Mouse (Mus musculus) T-helper 1 cell (primary cell): ENCODE measurements around the gene Palld.

ENCODE experiments used
- in situ Hi-C: fragments of 300-600 bp; cut with MboI, MseI; formaldehyde crosslinking; loops from one replicate; pipeline ENCODE4 v1.15.1; 2025; ENCODE audit warnings: high pct_unique_total_duplicates

Palld gene

DNA sequence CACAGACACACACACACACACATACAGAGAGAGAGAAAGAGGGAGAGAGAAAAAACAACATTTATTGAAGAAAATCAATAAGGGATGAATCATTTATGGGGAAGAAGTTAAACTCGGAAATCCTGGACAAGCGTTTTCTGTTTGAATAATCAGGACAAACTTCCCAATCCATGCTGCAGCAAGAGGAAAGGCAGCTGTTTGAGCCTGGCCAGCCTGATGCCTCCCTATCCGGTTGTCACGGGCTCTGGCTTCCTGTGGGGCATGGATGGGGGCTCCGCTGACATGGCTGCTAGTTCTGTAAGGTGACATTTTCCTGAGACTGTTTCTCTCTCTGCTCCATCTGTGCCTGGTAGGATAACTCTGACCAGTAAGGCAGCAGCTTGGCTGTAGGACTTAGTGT is 343.0 kb downstream of the Palld start:
- in situ Hi-C loops: no loop called here

DNA sequence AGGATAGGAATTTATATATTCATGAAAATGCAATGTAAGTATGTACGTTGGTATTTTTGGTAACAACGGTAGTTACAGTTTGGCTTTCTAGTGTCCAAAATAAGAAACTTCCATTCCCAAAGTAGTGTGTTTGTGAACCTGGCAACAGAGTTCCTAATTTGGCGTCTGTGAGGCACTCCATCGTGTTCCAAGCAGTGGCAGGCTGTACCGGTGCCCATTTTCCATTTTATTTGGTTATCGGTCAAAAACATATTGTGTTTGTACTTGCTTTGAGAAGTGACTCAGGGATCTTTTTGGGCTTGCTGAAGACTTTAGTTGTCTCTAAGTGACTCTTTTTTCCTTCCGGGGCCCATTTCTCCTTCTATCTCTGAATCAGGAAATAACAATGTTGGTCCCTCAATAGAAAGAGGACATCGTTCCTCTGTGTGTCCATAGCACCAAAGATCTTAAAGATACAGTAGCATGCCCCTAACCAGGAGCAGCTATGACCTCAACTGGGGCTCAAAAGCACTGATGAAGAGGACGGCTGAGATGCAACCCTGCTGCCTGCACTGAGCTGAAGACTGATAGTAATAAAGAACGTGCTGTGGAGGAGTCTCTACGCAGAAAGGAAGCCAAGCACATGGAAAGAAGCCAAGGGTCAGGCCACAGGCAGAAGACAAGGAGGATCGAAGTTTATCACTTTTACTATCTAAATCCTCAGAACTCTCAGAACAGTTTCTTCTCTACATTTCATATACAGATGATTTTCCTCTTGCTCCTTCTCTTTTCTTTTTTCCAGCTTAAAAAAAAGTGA is 344.2 kb downstream of the Palld start:
- in situ Hi-C loops: no loop called here

DNA sequence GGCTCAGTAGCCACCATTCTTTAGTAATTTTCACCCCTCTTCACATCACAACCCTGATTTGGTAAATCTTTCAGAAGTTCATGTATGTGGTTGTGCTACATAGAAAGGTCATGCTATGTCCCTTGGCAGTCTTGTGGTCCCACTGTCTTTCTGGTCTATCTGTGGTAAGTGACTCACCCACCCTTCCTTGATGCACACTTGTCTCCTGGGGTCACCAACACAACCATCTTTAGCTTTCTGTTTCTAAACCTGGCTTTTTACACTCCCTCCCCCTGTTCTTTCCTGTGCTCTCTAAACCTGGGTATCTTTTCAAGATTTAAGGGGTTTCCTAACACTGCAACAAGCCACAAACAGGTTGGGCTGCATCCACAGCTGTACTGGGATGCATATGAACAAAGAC is 345.5 kb downstream of the Palld start:
- in situ Hi-C loops: no loop called here

DNA sequence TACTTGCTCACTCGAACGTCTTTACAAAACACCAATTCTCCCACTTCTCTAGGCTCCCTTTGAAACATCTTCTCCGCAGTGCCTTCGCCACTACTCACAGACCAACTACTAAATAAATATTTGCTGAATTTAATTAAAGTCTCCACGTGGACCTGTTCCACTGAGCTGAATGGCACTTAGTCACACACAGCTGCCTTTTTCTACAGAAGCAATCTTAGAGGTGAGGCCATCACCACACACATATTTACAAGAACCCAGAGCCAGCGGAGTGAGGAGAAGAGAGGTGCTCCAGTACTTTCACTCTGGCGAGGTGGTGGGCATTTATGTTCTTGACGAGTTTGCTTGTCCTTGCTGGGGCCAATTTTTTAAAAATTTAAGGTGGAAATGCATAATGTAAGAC is 346.3 kb downstream of the Palld start:
- in situ Hi-C loops: no loop called here

DNA sequence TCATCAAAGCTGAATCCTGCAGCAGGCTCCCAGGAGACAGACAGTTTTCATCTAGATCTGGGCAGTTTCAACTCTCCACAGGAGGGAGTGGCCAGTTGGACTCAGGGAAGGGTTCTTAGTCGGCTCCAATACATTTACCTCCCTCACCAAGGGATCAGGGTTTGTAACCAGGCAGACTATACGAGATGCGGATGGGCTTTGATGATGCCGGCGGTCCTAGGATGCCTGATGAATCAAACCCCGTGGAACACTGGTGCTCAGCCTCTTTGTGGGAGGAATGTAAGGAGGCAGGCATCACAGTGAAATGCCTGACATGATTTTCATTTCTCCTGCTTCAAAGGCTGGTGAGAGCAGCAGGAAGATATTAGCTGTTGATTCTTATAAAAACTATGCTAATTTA is 347.1 kb downstream of the Palld start:
- in situ Hi-C loops: no loop called here

DNA sequence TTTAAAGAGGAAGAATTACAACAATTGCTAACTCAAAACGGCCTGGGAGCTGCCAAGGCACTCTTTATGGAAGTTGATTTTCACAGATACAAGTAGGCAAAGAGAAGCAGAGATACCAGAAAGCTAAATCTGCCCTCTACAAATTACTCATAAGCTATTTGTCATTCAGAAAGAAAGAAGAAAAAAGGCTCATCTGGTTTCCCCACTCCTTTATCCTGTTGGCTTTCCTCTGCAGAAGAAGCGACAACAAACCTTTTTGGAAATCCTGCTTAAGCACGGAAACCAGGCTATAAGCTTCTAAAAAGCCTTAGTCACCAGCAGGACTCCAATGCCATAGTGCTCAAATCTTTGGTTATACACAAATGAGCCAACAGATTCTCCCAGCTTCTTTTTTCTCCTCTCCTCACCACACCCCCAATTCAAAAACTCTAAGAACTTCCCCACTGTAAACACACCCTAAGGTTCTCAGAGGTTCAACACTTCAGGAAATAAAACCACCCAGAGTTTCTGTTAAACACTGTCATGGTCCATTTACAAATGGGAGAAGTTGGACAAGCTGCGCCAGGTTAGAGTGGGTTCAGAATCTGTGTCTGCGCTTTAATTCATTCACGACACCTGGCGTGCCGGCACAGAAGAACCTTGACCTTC is 349.6 kb downstream of the Palld start:
- in situ Hi-C loops: no loop called here

DNA sequence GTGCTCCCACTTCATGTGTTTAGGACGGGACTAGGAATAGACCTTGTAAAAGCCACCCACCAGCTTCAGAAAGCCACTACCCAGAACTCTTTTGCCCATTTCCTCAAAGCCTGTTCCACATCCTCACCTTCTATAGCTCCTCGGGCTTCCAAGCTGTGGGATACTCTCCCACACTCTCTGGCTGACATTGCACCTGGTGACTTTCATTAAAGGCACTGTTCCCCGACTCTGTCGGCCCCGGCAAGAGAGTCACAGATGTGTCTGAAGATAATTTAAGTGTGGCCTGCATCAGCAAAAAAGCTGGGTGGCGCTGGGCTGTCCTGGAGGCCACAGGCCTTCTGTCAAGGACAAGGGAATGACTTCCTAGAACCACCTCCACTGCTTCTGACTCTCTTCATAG is 350.3 kb downstream of the Palld start:
- in situ Hi-C loops: no loop called here

DNA sequence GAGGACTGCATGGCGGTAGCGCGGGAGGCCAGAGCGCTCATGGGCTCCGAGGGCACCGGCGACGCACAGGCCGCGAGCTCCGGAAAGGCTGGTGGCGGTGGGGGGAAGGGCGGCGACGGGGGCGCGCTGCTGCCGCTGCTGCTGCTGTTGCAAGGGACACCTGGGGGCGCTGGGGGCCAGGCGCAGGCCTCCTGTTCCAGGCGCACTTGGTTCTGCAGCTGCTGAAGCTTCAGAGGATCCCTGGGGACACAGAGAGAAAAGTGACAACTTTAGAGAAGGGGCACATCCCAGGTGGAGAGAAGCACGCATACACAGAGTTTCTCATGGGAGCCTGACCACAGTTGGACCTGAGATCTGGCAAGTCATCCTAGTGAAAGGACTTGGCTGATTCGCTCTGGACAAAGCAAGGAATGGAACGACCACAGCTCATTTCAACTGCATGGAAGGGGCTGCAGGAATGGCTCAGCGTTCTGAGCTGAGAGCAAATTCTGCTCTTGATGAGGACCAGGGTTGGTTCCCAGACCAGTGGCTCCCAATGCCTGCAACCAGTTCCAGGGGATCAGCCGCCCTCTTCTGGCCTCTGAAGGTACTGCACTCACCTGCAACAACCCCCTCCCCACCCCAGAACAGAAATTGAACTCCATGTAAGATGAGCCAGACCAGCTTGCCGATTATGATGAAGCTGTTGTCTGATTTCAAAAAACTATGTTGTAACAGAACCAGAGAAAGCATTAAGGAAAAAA is 352.3 kb downstream of the Palld start:
- in situ Hi-C loops: no loop called here

DNA sequence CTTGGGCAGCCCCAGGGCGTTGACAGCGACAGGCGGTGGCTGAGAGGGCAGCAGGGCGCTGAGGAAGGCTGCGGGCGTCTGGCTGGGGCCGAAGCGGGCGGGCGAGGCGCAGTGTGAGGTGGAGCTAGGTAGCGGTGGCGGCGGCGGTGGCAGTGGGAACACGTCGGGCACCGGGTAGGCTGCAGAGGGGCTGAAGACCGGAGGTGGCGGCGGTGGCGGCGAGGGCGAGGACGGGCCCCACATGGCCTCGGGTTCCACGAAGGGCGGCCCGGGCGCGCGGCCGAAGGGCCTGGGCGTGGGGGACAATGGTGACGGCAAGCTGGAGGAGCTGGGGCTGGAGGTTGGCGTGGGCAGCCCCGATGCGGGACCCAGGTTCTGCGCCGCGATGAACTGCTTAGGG is 352.9 kb downstream of the Palld start:
- in situ Hi-C loops: no loop called here

DNA sequence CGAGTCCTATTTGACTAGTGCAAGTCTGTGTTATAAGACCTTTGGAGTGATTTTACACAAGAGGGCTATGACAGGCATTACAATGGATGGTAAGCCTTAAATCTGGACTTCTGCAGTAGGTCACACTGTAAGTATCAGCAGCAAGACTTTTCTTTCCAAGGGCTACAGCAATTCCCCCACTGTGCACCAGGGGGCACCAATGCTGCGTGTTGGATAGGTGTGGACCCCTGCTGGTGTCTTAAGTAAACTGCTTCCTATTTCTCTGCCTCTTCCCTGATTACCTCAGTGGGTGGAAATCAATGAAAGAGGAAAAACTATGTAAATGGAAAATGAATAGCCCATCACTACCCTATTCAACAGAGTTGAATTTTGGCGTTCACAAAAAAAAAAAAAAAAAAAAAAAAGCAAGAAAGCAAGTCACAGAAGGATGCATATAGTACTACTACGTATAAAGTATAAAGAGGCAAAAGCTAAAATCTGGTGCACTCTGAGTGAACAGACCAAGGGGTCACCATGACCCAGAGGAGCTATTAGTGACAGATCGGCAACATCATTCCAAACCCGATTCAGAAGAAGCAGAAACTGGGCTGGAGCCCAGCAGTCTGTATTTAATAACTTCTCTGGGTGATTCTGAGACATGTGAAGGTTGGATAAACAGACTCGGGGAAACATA is 362.5 kb downstream of the Palld start:
- in situ Hi-C loops: loop anchor here (5.0 kb wide), 1 partner anchor 332 kb away; no protein-coding TSS in a partner anchor

DNA sequence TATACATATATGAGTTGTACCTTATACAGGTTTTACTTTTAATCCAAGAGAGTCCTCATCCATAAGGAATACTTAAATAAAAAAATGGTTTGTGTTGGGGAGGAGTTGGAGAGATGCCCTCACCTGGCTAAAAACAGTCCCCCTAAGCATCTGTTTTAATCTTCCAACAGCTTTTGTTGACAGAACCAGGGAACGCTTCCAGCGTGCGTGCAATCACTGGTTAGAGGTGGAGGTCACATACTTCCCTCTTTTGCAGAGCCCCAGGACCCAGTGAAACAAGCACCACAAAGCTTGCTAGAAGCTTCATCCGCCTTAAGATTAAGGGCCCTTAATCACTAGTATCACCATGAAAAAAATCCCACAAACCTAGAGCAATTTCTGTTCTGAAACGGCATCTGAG is 365.0 kb downstream of the Palld start:
- in situ Hi-C loops: loop anchor here (5.0 kb wide), 1 partner anchor 335 kb away; no protein-coding TSS in a partner anchor

DNA sequence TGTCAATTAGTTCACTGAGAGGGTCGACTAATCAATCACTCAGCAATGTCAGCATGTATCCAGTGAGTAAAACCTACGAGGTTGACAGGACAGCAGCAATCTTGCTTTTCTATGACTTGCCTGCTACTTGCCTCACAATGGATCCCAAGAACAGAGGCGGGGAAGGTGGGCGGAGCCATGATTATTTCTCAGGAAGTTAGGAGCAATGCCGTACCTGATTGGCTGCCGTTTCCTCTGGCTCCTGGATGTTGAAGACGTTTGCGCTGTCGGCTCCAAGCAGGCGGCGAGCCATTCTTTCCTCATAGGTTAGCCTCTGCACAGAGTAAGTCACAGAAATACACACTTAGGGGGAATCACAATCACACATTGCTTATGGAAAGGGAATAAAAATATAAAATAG is 367.0 kb downstream of the Palld start:
- in situ Hi-C loops: loop anchor here (5.0 kb wide), 1 partner anchor 337 kb away; no protein-coding TSS in a partner anchor

DNA sequence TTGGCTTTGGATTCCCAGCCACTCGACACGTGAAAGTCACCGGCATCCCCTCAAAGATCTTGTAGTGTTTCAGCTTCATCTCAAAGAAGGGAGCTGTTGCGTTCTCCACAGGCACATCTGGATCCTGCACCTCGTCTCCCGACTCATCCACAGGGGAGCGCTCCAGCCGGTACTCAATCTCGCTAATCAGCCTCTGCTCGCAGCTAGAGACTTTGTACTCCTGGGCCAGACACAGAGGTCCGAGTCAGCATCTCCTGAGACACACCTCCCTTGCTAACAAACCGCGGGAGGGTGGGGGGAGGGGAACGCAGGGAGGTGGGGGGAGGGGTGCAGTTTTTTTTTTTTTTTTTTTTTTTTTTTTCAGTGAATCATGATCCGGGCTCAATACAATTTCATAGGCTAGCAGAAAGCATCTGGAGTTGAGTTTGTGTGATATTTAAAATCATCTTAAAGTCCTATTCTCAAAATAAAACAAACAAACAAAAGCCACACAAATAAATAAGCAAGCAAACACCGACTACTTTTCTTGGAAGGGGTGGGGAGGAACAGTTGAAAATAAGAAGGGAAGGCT is 369.0 kb downstream of the Palld start:
- in situ Hi-C loops: no loop called here

DNA sequence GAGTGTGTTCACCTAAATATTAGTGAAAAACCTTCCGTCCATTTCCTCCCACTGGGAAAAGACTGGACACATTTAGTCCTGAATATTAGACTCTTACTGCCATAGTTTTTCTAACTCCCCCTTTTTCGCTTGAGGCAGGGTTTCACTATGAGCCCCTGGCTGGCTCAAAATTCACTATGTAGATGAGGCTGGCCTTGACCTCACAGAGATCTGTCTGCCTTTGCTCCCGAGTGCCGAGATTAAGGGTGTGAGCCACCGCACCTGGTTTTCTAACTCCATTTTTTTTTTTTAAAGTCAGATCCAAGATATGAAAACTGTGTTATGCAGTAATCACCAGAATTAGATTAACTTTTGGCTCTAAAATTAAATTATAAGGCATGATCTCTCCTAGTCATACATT is 369.7 kb downstream of the Palld start:
- in situ Hi-C loops: no loop called here

DNA sequence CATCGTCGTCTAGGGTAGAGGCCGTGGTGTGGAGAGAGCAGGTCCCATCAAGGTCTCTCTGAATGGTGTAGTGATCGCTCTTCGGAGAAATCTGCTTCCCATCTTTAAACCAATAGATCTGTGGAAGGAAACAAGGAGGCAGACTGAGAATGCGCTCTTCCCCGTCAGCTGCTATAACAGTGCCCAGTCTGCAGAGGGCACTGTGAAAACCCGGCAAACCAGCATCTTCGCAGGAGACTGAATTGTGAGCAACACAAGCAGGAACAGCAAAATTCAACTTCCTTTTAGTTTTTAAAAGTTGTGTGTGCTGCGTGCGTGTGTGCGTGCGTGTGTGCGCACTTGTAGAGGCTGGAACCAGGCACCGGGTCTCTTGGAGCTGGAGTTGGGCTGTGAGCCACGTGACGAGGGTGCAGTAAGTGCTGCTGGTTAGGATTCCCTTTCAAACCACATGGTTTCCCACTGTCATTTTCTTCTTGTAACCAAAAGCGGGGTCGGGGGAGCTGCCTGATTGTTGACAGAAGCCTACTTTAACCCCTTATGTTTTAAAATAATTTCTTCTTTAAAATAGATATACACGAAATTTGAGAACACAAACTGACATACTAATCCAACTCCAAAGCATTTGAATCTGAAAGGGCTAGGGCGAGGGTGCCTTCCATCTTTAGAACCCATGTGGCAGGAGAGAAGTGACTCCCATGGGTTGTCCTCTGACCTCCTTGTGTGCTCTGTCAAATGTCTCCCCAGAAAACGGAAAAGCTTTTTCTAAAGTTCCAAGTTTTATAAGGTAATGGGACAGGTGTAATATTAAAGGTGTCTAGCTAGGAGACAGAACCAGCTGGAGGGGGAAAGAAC is 370.3 kb downstream of the Palld start:
- in situ Hi-C loops: no loop called here

DNA sequence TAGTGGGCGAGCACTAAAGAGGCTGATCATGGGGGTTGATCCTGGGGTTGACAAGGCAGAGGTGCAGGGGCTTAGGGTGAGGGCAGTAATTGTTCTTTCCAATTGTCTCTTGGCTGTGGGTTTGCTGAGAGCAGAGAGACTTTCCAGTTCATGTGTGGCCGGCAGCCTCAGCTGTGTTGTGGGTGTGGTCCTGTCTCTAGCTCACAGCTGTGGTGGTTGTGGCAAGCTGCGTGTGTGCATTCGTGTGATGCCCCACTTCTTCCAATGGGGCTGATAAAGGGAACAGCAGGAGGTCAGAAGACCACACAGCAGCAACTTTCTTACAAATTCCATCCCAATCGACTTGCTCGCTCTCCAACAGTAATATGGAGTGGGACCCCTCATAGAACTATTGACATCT is 373.8 kb downstream of the Palld start:
- in situ Hi-C loops: no loop called here

DNA sequence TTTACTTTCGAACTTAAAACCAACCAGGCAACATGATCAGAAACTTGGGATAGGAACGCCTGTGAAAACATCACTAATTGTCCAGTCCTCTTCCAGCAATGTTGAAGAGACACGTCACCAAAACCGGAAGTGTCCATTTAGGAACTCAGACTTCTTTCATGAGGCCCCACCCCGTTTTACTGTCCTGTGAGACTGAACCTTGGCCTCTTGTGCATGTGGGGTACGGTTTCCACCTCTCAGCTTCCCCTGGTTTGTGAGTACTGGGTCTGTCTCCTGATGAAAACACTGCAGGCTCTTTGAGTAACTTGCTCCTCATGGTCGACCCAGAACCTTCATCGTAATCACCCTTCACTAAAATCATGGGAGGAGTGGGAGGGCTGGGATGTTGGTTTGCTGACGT is 374.3 kb downstream of the Palld start:
- in situ Hi-C loops: no loop called here

DNA sequence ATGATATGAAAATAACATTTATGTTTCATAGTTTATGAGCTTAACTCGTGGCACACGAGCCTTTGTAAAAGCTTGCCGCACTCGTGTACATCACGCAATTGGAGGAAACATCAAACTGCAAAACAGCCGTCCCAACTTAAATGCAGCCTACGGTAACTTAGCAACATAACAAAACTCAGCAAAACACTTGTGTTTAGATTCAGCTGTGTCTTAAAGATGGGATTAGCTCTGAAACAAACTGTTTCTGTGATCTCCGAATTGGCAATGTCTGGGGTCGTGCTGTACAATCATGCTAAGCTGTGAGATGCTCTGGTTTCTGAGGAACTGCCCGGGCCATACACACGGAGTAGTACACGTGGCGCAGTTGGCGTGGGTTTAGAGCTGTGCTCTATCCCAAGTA is 375.5 kb downstream of the Palld start:
- in situ Hi-C loops: no loop called here

DNA sequence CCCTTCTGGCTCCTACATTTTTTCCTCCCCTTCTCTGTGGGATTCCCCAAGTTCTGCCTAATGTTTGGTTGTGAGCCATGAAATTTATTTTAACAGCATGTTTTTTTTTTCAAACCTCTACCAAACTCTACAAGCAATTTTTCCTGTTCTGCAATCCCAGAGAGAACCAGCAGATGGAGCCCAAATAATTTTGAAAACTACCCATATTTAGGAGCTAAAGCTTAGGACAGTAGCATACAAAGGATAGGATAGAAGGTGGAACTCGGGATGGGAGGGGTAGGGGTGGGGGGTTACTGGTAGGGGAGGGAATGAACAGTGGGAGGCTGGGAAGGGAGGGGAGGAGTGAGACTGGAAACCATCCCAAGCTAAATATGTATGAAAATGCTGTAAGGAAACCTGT is 380.4 kb downstream of the Palld start:
- in situ Hi-C loops: no loop called here

DNA sequence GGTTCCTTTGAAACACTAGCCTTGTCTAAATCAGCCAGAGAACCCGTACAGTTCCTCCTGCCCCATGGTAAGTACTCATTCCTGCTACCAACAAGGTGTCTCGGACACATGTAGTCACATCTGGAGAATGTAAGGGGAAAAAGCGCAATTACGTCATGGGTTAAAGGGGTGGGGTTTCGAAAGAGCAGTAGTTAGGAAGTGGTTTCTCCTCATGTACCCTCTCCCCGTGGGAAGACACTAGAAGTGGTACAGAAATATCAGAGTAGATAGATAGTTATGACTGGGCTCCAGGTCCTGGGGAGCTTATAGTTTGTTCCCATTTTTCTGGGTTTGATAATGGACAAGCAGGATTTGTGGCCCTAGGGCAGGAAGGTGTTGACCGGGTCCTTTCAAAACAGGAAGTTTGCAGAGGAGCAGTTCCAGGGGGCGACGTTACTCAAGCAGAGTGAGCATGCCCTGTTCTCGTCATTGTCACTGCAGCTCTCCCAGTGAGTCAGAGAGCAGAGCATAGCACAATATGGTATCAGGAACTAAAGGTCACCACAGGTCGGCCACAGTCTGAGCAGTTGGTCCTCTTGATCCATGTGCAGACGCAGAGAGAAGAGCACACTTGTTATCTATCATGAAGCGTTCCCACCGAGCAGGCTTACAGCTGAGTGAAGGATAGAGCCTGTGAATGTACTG is 384.8 kb downstream of the Palld start:
- in situ Hi-C loops: loop anchor here (10.0 kb wide), 2 partner anchors 133 to 463 kb away; no protein-coding TSS in a partner anchor
